Mouse (Mus musculus) A20 (cell line): ENCODE data around the gene Zfp536.
"Not testable (repeated sequence)": the region's sequence is repeated elsewhere in the genome, so short reads cannot be mapped to it uniquely, and the experiment has no call there.

Source experiments
- DNase-seq: peaks from one replicate; pipeline ENCODE4 v3.0.0-alpha.2; 2011; ENCODE audit warnings: low read depth, low spot score

Zfp536 gene

GRCm38 (mm10) chr7:37606472-37606871 lies 167.0 kb downstream of the Zfp536 start:
- no peak for DNase-seq

GRCm38 (mm10) chr7:37603525-37603909 lies 169.9 kb downstream of the Zfp536 start:
- not testable (repeated sequence) for DNase-seq

GRCm38 (mm10) chr7:37602871-37603524 lies 170.4 kb downstream of the Zfp536 start:
- no peak for DNase-seq

GRCm38 (mm10) chr7:37600318-37600717 lies 173.1 kb downstream of the Zfp536 start:
- DNase-seq = no peak

GRCm38 (mm10) chr7:37594211-37595030 lies 179.0 kb downstream of the Zfp536 start:
- DNase-seq = no peak

- no peak for DNase-seq
Observed at GRCm38 (mm10) chr7:37593566-37593965, 179.9 kb downstream of the Zfp536 start.

- no peak for DNase-seq
Observed at GRCm38 (mm10) chr7:37586694-37587093, 186.7 kb downstream of the Zfp536 start.

GRCm38 (mm10) chr7:37581262-37581661 lies 192.2 kb downstream of the Zfp536 start:
- no peak for DNase-seq

GRCm38 (mm10) chr7:37580554-37580953 lies 192.9 kb downstream of the Zfp536 start:
- no peak for DNase-seq

- no peak for DNase-seq
Observed at GRCm38 (mm10) chr7:37572021-37572420, 201.4 kb downstream of the Zfp536 start.

GRCm38 (mm10) chr7:37568811-37569500 lies 204.5 kb downstream of the Zfp536 start:
- no peak for DNase-seq

GRCm38 (mm10) chr7:37568041-37568440 lies 205.4 kb downstream of the Zfp536 start:
- DNase-seq = no peak

- DNase-seq = no peak
Observed at GRCm38 (mm10) chr7:37566019-37566418, 207.4 kb downstream of the Zfp536 start.

- DNase-seq = no peak
Observed at GRCm38 (mm10) chr7:37565371-37565770, 208.1 kb downstream of the Zfp536 start.

GRCm38 (mm10) chr7:37564644-37565043 lies 208.8 kb downstream of the Zfp536 start:
- DNase-seq = no peak

- no peak for DNase-seq
Observed at GRCm38 (mm10) chr7:37563831-37564400, 209.5 kb downstream of the Zfp536 start.

- no peak for DNase-seq
Observed at GRCm38 (mm10) chr7:37563171-37563574, 210.3 kb downstream of the Zfp536 start.

- no peak for DNase-seq
Observed at GRCm38 (mm10) chr7:37562505-37562904, 210.9 kb downstream of the Zfp536 start.

GRCm38 (mm10) chr7:37560581-37560980 lies 212.9 kb downstream of the Zfp536 start:
- DNase-seq = no peak

GRCm38 (mm10) chr7:37559851-37560250 lies 213.6 kb downstream of the Zfp536 start:
- no peak for DNase-seq

GRCm38 (mm10) chr7:37559341-37559740 lies 214.1 kb downstream of the Zfp536 start:
- no peak for DNase-seq

- no peak for DNase-seq
Observed at GRCm38 (mm10) chr7:37556811-37557210, 216.6 kb downstream of the Zfp536 start.
